ENCODE assay signal across 16 mouse cellular contexts in the genomic region with DNA sequence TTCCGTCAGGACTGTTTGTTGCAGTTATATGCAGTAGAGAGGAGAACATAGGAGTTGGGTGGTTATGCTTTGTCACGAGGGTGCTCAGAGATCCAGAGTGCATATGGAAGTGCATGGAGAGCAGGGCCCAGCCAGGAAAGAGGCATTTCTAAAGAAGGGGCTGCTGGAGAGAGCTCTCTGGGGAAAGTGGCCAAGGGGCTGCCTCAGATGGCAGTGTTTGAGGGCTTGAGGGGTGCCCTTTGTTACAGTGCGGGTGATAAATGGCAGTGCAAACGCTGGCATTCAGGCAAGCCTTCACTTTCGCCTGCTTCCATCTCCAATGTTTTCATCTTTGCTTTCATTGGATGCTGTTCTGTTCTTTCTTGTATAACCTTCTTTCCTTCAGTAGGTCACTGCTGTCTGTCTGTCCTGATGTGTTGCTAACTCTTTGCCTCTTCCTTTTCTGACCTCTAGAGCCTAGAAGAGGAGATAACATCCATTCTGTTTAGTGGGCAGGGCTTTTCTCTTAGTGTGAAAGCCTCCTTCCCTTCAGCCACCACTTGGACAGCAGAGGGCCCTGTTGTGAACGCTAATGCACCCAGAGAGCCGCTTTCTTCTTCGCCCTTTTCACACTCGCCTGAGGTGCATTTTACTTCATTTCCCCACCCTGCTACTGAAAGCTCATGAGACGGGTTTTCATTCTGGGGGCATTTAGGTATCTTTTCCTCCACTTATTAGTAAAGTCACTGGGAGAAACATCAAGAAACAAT. TPM values are rescaled to one million over a fixed set of nuclear protein-coding genes. Genes with fewer than 3 reads are reported as not detected.
DNase-seq lines count a peak whose midpoint lies in the region; ATAC-seq and TF ChIP-seq lines count a peak whose summit lies in the region.
"Had no signal": no experiment of that assay in that cellular context is flagged by ENCODE, and none has a peak within 500 bp of the region (broad histone marks: within the 10 kb centered on the region; RNA-seq: fewer than 3 reads in every experiment).

No protein-coding gene starts in this region.

- H3K36me3 ChIP-seq in embryonic facial prominence, embryonic 14.5 days (ENCODE audit: control insufficient read depth, insufficient read depth, low read length), result peaks cover 37% of the 10 kb centered on the region
- peaks cover 26% of the 10 kb centered on the region for H3K36me3 ChIP-seq in embryonic facial prominence, embryonic 10.5 days (replicated peaks)
- H3K36me3 ChIP-seq: forebrain, embryonic 12.5 days had no signal

- no peak overlapping the region for H3K4me3 ChIP-seq in embryonic facial prominence, embryonic 14.5 days (ENCODE audit: low read depth, low read length)
- H3K4me3 ChIP-seq in embryonic facial prominence, embryonic 10.5 days, result no peak overlapping the region
- H3K4me3 ChIP-seq in layer of hippocampus, adult 2 months, result no peak overlapping the region
- no peak overlapping the region for H3K4me3 ChIP-seq in cortical plate, adult 2 months (ENCODE audit: insufficient read depth, low read length)
- H3K4me3 ChIP-seq: forebrain, embryonic 12.5 days; liver, embryonic 13.5 days had no signal

- no peaks in the 10 kb centered on the region for H3K27me3 ChIP-seq in embryonic facial prominence, embryonic 14.5 days (replicated peaks; ENCODE audit: control insufficient read depth, insufficient read depth, low read length)
- H3K27me3 ChIP-seq in embryonic facial prominence, embryonic 10.5 days (replicated peaks; ENCODE audit: low read depth, poor library complexity, severe bottlenecking), result no peaks in the 10 kb centered on the region
- H3K27me3 ChIP-seq: forebrain, embryonic 12.5 days; liver, embryonic 13.5 days had no signal

- no peak for TF ChIP-seq POLR2A in cortical plate, adult 2 months (IDR thresholded peaks at IDR 0.05; ENCODE audit: extremely low read depth, insufficient read depth, low read length)

- 61% methylated on average over 10 of the region's 10 CpGs for WGBS in embryonic facial prominence, embryonic 14.5 days
- 63% methylated on average over 10 of the region's 10 CpGs for WGBS in embryonic facial prominence, embryonic 10.5 days

- TF ChIP-seq CTCF in layer of hippocampus, adult 2 months (conservative IDR thresholded peaks at IDR 0.05), result peak; percentile 72
- TF ChIP-seq CTCF in cortical plate, adult 2 months (IDR thresholded peaks at IDR 0.05; ENCODE audit: extremely low read depth, insufficient read depth, low read length), result peak; percentile 25; the same call in 1 of the 2 replicates

- H3K27ac ChIP-seq in embryonic facial prominence, embryonic 14.5 days (replicated peaks; ENCODE audit: low read depth, low read length), result no peak overlapping the region
- H3K27ac ChIP-seq in embryonic facial prominence, embryonic 10.5 days (replicated peaks), result no peak overlapping the region
- no peak overlapping the region for H3K27ac ChIP-seq in layer of hippocampus, adult 2 months
- H3K27ac ChIP-seq in cortical plate, adult 2 months (ENCODE audit: insufficient read depth, low read length), result no peak overlapping the region
- H3K27ac ChIP-seq: forebrain, embryonic 12.5 days; liver, embryonic 13.5 days had no signal

- no peaks in the 10 kb centered on the region for H3K9me3 ChIP-seq in embryonic facial prominence, embryonic 14.5 days (ENCODE audit: control insufficient read depth, low read length)
- no peaks in the 10 kb centered on the region for H3K9me3 ChIP-seq in embryonic facial prominence, embryonic 10.5 days
- H3K9me3 ChIP-seq: forebrain, embryonic 12.5 days; liver, embryonic 13.5 days had no signal

- no peaks in the 10 kb centered on the region for H3K4me1 ChIP-seq in embryonic facial prominence, embryonic 14.5 days (ENCODE audit: control insufficient read depth, insufficient read depth, low read length)
- H3K4me1 ChIP-seq in embryonic facial prominence, embryonic 10.5 days, result no peaks in the 10 kb centered on the region
- no peaks in the 10 kb centered on the region for H3K4me1 ChIP-seq in cortical plate, adult 2 months (ENCODE audit: control insufficient read depth, insufficient read depth, low read length)
- H3K4me1 ChIP-seq: forebrain, embryonic 12.5 days; liver, embryonic 13.5 days had no signal

- H3K4me2 ChIP-seq in embryonic facial prominence, embryonic 14.5 days (ENCODE audit: low read depth, low read length), result no peak overlapping the region
- H3K4me2 ChIP-seq: forebrain, embryonic 12.5 days; liver, embryonic 13.5 days had no signal

- peak; percentile 20 for DNase-seq in embryonic facial prominence, embryonic 14.5 days (ENCODE audit: low spot score)
- no peak for DNase-seq in embryonic facial prominence, embryonic 10.5 days (ENCODE audit: low spot score)
- peak in 1 of 2 experiments; percentile 34 for DNase-seq in layer of hippocampus, adult 2 months (ENCODE audit: low spot score in 2 of 2)
- no peak for DNase-seq in layer of hippocampus, adult 9-11 months
- peak; percentile 8 for DNase-seq in 416B (ENCODE audit: low read depth)
- no peak for DNase-seq in thymus, postnatal 10 days (ENCODE audit: low spot score in 2 of 2)
- no peak for DNase-seq in urinary bladder, postnatal 10 days (ENCODE audit: low spot score)
- DNase-seq: adrenal gland, adult 8-10 months; gastrocnemius, postnatal 36 days; layer of hippocampus, postnatal 36 days; liver, embryonic 13.5 days had no signal

- H3K9ac ChIP-seq in embryonic facial prominence, embryonic 14.5 days (ENCODE audit: low read depth, low read length), result no peak overlapping the region
- H3K9ac ChIP-seq: forebrain, embryonic 12.5 days; liver, embryonic 13.5 days had no signal

- ATAC-seq in embryonic facial prominence, embryonic 14.5 days (ENCODE audit: low read depth), result no peak

RNA-seq across cellular contexts. Expression of a gene that starts 36.6 kb away (rescaled TPM):
- polyA plus RNA-seq in embryonic facial prominence, embryonic 14.5 days (2014; fragmentation: Nextera tagmentation; extraction: Ambion mirVana), result not detected in 2 replicates
- not detected in 2 replicates for polyA plus RNA-seq in embryonic facial prominence, embryonic 10.5 days (2016; fragmentation: Nextera tagmentation; extraction: Ambion mirVana)
- total RNA-seq in layer of hippocampus, adult 2 months (2021), result not detected
- polyA plus RNA-seq in cortical plate, adult 2 months (2012; rRNA removed), result 0.02 TPM in 1 of 2 replicates, not detected in the other
- total RNA-seq: adrenal gland, adult 8-10 months; gastrocnemius, postnatal 36 days; layer of hippocampus, postnatal 36 days had no signal
- polyA plus RNA-seq: embryonic facial prominence, embryonic 11.5 days; forebrain, embryonic 12.5 days; heart, embryonic 16.5 days; spleen, adult 2 months had no signal

Comparison
In these comparisons a context has a peak if more than half of its experiments do, and no peak if none do; other contexts are left out.
1. DNase-seq: peak in embryonic facial prominence, embryonic 14.5 days (single experiment) and 416B (single experiment); none in embryonic facial prominence, embryonic 10.5 days (single experiment), layer of hippocampus, adult 9-11 months (single experiment), thymus, postnatal 10 days (0 of 2) and urinary bladder, postnatal 10 days (single experiment).